Mouse (Mus musculus) heart, embryonic 13.5 days (tissue): Measurements from ENCODE around the gene Itga6. TPM values are rescaled to one million over a fixed set of nuclear protein-coding genes. Genes with fewer than 3 reads are reported as not detected.
"Not testable (repeated sequence)": the region's sequence is repeated elsewhere in the genome, so short reads cannot be mapped to it uniquely, and the experiment has no call there.

Experiments used
- ATAC-seq: fragments of 200-750 bp; cut with Nextera tagmentation; 2 replicates; pipeline ENCODE4 v1.8.0; 2017; ENCODE audit warnings: moderate TSS enrichment; ENCODE audit not compliant: insufficient number of reproducible peaks, low FRiP score, low TSS enrichment; ENCODE audit errors: extremely low read depth
- H3K27ac ChIP-seq: fragments of 300-500 bp; sonication (generic); replicated peaks from 2 replicates; pipeline ENCODE4 v1.5.1; 2015; ENCODE audit warnings: moderate library complexity, mild to moderate bottlenecking, inconsistent platforms
- H3K27me3 ChIP-seq: fragments of 300-500 bp; sonication (generic); replicated peaks from 2 replicates; pipeline ENCODE4 v1.6.1; 2015; ENCODE audit warnings: mild to moderate bottlenecking, inconsistent platforms
- H3K36me3 ChIP-seq: fragments of 300-500 bp; sonication (generic); 2 replicates; pipeline ENCODE4 v1.6.1; 2015; ENCODE audit warnings: mild to moderate bottlenecking, inconsistent platforms
- H3K4me1 ChIP-seq: fragments of 300-500 bp; sonication (generic); 2 replicates; pipeline ENCODE4 v1.6.1; 2015; ENCODE audit warnings: inconsistent platforms
- H3K4me2 ChIP-seq: fragments of 300-500 bp; sonication (generic); 2 replicates; pipeline ENCODE4 v1.6.1; 2015; ENCODE audit warnings: inconsistent platforms, mild to moderate bottlenecking, moderate library complexity
- H3K4me3 ChIP-seq: fragments of 300-500 bp; sonication (generic); 2 replicates; pipeline ENCODE4 v1.5.1; 2015; ENCODE audit warnings: moderate library complexity, mild to moderate bottlenecking, inconsistent platforms
- H3K9ac ChIP-seq: fragments of 300-500 bp; sonication (generic); 2 replicates; pipeline ENCODE4 v1.6.1; 2015; ENCODE audit warnings: inconsistent platforms, mild to moderate bottlenecking, moderate library complexity
- H3K9me3 ChIP-seq: fragments of 300-500 bp; sonication (generic); 2 replicates; pipeline ENCODE4 v1.6.1; 2016; ENCODE audit warnings: inconsistent platforms
- WGBS: fragments of 180-500 bp; shearing (Covaris S2); methylation state at CpG from one replicate; pipeline ENCODE4 v1.1.7; 2015; ENCODE audit warnings: mixed read lengths; 5-methylcytosine and 5-hydroxymethylcytosine counted together
- polyA plus RNA-seq: library from polyadenylated mRNA; unstranded; fragments of >200 nt; fragmentation: Nextera tagmentation; extraction: Ambion mirVana; gene quantifications from 2 replicates; pipeline ENCODE4 v1.2.1, GENCODE M21; 2015

Gene Itga6
- polyA plus RNA-seq, 1 experiment from 2014 or later = 65.8 TPM

DNA sequence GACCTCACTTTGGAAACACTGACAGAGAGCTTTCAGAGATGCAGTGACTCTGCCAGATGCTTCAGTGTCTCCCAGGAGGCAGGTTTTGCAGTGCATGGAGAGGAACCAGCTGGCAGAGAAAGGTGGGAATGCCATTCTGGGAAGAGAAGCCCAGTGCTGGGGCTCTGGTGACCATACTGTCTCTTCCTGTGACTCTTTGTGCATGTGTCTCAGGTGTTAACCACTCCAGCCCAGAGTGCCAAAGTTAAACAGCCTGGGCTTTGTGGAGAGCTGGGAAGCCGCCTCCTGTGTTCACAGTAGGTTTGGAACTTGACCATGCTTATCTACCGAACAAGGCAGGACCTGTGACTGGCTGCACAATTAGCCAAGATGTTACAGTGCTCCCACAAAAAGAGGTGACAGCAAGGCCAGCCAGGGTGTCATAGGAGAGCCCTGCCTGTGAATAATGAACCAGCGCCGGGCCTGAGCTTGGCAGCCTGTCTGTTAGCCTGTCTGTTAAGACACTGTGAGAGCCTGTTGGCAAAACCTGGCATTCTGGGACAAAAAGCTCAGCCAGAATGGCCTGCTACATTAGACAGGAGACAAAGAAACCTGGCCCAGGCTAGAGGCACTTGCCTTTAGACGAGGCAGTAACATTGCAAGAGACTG, 25.9 kb upstream of the Itga6 start:
- Histone ChIP-seq H3K9ac (no peak overlapping the region), H3K4me3 (no peak overlapping the region), H3K27me3 (no peaks in the 10 kb centered on the region), H3K27ac (no peak overlapping the region), H3K36me3 (no peaks in the 10 kb centered on the region), H3K4me2 (no peak overlapping the region), H3K9me3 (no peaks in the 10 kb centered on the region), H3K4me1 (peaks cover 26% of the 10 kb centered on the region)
- no peak for ATAC-seq
- 61% methylated on average over 5 of the region's 5 CpGs for WGBS

DNA sequence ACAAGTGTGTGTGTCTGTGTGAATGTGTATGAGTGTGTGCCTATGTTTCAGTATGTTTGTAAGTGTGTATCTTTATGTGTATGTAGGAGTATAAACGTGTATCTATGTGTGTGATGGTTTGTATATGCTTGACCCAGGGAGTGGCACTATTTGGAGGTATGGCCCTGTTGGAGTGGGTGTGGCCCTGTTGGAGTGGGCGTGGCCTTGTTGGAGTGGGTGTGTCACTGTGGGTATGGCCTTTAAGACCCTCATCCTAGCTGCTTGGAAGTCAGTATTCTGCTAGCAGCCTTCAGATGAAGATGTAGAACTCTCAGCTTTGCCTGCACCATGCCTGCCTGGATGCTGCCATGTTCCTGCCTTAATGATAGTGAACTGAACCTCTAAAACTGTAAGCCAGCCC, 24.9 kb upstream of the Itga6 start:
- WGBS = 62% methylated on average over 2 of the region's 2 CpGs
- H3K36me3 ChIP-seq, H3K4me2 ChIP-seq, H3K4me3 ChIP-seq, H3K9me3 ChIP-seq, H3K27ac ChIP-seq, H3K27me3 ChIP-seq, ATAC-seq, H3K9ac ChIP-seq: not testable (repeated sequence)
- peaks cover 36% of the 10 kb centered on the region for H3K4me1 ChIP-seq

DNA sequence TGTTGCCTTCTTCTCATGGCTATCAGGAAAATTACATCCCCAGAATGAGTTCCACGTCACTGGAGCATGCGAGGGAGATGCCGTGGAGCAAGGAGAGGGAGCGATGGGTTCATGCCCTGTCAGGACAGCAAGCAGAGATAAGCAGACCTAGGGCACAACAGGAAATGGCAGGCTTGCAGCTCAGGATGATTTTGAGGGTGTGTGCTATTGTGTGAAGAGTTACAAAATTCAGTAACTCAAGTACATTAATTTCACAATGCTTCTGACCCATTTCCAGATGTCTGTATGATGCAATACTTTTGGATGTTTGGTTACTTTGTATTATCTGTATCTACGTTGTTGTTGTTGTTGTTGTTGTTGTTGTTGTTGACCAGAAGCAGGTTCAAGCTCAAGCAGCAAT, 22.5 kb upstream of the Itga6 start:
- H3K36me3 ChIP-seq = no peaks in the 10 kb centered on the region
- 58% methylated on average over 5 of the region's 5 CpGs for WGBS
- no peak overlapping the region for H3K9ac ChIP-seq
- no peaks in the 10 kb centered on the region for H3K27me3 ChIP-seq
- no peaks in the 10 kb centered on the region for H3K9me3 ChIP-seq
- H3K27ac ChIP-seq = no peak overlapping the region
- no peak overlapping the region for H3K4me3 ChIP-seq
- no peak overlapping the region for H3K4me2 ChIP-seq
- peaks cover 52% of the 10 kb centered on the region for H3K4me1 ChIP-seq
- ATAC-seq = no peak

DNA sequence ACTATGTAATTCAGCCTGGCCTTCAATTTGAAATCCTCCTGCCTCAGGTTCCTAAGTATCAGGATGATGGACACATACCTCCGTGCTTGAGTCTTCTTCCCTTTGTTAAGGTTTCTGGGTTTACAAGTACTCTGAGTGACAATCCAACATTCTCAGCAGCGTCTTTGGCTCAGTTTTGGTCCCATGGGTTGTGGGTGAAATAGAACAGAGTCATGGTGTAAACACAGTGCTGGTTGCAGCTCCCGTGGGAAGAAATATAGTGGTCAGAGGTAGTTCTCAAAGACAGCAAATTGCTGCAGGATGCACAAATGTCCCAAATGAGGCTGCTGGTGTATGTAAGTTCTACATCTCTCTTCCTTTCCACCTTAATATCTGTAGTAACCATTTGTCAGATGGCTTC, 21.8 kb upstream of the Itga6 start:
- Histone ChIP-seq H3K4me2 (no peak overlapping the region), H3K36me3 (no peaks in the 10 kb centered on the region), H3K27me3 (no peaks in the 10 kb centered on the region), H3K9me3 (no peaks in the 10 kb centered on the region), H3K4me3 (no peak overlapping the region), H3K27ac (no peak overlapping the region), H3K9ac (no peak overlapping the region), H3K4me1 (peaks cover 59% of the 10 kb centered on the region)
- 67% methylated on average over 3 of the region's 3 CpGs for WGBS
- ATAC-seq = no peak

DNA sequence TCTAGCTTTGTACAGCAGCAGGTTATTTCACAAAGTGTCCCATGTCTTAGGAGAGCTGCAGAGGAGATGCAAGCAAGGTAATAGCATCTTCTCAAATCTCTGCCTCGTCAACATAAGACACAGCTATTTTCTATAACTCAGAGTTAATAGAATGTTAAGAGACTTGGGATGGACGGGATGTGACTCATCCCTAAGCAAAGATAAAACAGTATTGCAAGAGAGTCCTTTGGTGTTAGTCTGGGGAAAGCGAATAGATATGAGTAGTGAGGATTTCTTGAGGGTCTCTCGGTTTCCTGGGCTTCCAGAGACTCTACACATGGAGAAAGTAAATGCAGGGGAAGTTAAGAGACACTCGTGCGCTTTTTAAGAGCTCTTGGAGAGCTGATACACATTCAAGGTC, 21.4 kb upstream of the Itga6 start:
- WGBS = 23% methylated on average over 6 of the region's 6 CpGs
- peaks cover 61% of the 10 kb centered on the region for H3K4me1 ChIP-seq
- H3K4me2 ChIP-seq = no peak overlapping the region
- no peak overlapping the region for H3K4me3 ChIP-seq
- H3K9me3 ChIP-seq = no peaks in the 10 kb centered on the region
- no peaks in the 10 kb centered on the region for H3K27me3 ChIP-seq
- no peak overlapping the region for H3K9ac ChIP-seq
- H3K36me3 ChIP-seq = no peaks in the 10 kb centered on the region
- ATAC-seq = no peak
- H3K27ac ChIP-seq = no peak overlapping the region

DNA sequence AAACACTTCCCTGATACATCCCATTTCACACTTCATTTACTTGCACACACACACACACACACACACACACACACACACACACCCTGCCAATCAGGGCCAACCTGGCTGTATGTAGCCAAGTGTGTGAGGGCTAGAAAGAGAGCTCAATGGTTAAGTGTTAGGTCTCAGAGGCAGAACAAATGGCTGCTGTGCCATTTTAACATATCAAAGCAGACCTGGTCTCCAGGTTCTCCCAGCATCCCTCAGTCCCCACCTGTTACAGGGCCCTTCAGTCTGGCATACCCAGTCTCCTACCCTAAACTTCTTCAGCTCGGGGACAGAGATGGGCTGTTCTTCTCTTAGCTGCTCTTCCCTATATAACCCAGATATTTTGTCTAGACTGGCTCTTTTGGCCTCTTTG, 20.0 kb upstream of the Itga6 start:
- Histone ChIP-seq H3K9ac (no peak overlapping the region), H3K4me3 (no peak overlapping the region), H3K4me2 (no peak overlapping the region), H3K9me3 (no peaks in the 10 kb centered on the region), H3K27me3 (no peaks in the 10 kb centered on the region), H3K36me3 (no peaks in the 10 kb centered on the region), H3K4me1 (peaks cover 66% of the 10 kb centered on the region), H3K27ac (0 out of 2 replicates have a peak overlapping the region, but pooled peaks have one; percentile 8)
- no peak for ATAC-seq
- WGBS = 50% methylated on average over 1 of the region's 1 CpGs

DNA sequence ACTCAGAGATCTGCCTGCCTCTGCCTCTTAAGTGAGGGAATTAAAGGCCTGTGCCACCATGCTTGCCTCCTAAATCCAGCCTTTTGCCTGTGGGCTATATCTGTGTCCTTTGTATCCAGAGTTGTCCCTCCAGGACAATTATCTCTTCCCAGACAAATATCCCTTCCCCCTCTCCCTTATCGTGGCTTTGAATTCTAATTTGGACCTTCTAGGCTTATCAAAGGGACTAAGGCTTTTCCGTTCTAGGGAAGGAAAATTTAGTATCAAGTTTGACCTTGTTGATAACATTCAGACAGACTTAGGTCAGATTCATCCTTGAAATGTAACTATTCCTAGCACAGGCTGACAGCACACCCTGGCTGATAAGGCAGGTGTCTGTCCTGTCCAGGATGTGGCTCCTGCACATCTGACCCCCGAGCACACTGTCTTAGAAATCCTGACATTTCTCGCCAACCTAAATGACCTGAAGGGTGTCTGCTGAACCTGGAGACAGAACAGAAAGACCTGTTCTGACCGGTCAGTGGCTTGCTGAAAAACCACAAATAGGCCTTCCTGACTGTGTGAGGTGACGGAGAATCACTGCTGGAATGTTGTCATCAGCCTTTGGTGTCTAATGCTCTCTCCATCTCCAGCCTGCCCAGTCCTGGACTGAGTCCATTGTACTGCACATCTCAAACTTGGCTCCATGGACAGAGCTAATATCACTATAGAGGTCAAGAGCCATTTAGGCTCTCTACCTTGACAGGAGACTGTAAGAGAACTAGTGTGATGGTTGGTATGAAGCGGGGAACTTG, 18.3 kb upstream of the Itga6 start:
- H3K4me1 ChIP-seq = peaks cover 74% of the 10 kb centered on the region
- H3K27me3 ChIP-seq = no peaks in the 10 kb centered on the region
- H3K36me3 ChIP-seq = no peaks in the 10 kb centered on the region
- H3K27ac ChIP-seq = peak overlapping the region; percentile 65
- H3K9me3 ChIP-seq = no peaks in the 10 kb centered on the region
- H3K4me2 ChIP-seq = no peak overlapping the region
- ATAC-seq = peak; percentile 33; the same call in 1 of the 2 replicates
- H3K9ac ChIP-seq = no peak overlapping the region
- H3K4me3 ChIP-seq = no peak overlapping the region
- 32% methylated on average over 7 of the region's 7 CpGs for WGBS

DNA sequence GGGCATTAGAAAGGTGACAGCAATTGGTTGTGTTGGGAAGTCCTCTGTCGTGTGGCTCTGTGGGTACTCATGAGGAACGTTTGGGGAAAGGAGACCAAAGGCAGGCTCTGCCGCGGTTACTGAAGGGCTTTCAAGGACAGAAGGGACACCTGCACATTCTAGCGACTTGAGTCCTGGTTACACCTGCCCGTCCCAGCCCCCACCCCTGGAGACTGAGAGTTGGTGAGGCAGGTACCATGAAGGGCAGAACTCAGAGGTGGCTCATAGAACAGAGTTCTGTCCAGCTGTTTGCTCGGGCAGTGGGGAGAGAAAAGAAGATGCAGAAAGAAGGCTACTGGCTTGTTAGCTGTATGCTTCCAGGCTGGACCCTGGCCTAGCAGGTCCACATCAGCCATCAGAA, 17.1 kb upstream of the Itga6 start:
- ATAC-seq = no peak
- H3K36me3 ChIP-seq = no peaks in the 10 kb centered on the region
- H3K4me3 ChIP-seq = no peak overlapping the region
- no peaks in the 10 kb centered on the region for H3K9me3 ChIP-seq
- 67% methylated on average over 7 of the region's 7 CpGs for WGBS
- no peak overlapping the region for H3K9ac ChIP-seq
- no peaks in the 10 kb centered on the region for H3K27me3 ChIP-seq
- H3K4me1 ChIP-seq = peaks cover 70% of the 10 kb centered on the region
- peak overlapping the region; percentile 0; the same call in 1 of the 2 replicates for H3K4me2 ChIP-seq
- H3K27ac ChIP-seq = peak overlapping the region; percentile 60

DNA sequence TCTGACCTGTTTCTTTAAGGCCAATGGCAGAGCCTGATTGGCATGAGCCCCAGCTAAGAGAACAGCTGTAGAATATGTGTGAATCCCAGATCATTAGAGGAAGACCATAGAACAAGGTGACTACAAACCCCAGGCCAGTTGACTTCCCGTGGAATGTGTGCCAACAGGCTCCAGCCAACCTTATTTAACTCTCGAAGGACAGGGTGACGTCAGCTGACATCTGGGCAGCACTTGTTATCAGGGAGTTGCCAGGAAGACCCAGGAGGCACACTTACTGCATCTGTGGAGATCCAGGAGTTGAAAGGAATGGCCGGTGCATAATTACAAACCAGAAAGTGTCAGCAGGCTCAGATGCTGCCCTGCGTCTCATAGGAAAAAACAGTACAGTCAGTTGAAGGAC, 16.6 kb upstream of the Itga6 start:
- Histone ChIP-seq H3K4me1 (peaks cover 67% of the 10 kb centered on the region), H3K4me3 (no peak overlapping the region), H3K9me3 (no peaks in the 10 kb centered on the region), H3K4me2 (peak overlapping the region; percentile 0; the same call in 1 of the 2 replicates), H3K36me3 (no peaks in the 10 kb centered on the region), H3K9ac (no peak overlapping the region), H3K27ac (peak overlapping the region; percentile 60), H3K27me3 (no peaks in the 10 kb centered on the region)
- 18% methylated on average over 5 of the region's 5 CpGs for WGBS
- no peak for ATAC-seq

DNA sequence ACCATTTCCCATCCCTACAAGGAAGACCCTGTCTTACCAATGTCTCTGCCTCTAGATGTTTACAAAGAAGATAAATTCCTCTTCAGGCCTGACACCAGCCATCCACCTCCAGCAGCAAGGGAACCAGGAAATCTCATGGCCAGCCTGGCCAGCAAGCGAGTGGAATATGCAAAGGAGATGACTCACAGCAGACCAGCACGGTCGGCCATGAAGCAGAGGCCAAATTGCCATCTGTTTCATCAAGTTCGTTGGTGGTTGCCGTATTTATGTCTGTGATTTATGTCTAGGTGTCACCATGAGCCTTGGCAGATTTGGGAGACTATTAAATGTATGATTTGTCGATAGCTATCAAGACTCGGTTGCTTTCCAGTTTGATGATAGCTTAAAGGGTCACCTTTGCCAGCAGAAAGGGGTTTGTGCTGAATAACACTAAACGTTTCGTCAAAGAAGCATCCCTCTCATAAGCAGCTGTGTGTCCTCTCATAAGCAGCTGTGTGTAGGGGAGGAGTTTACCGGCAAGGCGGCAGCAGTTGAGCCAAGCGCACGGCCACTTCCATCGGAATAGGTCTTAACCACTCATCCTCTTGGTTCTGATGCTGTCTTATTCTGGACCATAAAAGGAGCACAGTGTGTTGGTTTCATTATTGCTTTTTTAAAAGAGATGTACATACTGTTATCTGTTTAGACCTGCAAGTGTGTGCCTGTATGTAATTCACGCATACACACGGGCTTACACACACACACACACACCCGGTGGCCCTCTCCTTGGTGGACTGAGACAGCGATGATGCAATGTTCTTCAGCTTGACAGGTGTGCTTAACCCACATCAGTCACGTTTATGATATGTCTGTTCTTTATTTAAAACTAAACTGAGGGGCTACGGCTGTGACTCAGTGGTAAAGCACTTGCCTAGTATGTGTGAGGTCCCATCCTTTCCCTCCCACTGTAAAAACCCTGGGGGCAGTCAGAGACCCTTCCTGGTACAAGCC, 14.5 kb upstream of the Itga6 start:
- Histone ChIP-seq H3K4me1 (peaks cover 50% of the 10 kb centered on the region), H3K27me3 (no peaks in the 10 kb centered on the region), H3K9ac (no peak overlapping the region), H3K9me3 (no peaks in the 10 kb centered on the region), H3K4me3 (no peak overlapping the region), H3K36me3 (no peaks in the 10 kb centered on the region), H3K27ac (no peak overlapping the region), H3K4me2 (no peak overlapping the region)
- ATAC-seq = no peak
- WGBS = 72% methylated on average over 20 of the region's 20 CpGs

DNA sequence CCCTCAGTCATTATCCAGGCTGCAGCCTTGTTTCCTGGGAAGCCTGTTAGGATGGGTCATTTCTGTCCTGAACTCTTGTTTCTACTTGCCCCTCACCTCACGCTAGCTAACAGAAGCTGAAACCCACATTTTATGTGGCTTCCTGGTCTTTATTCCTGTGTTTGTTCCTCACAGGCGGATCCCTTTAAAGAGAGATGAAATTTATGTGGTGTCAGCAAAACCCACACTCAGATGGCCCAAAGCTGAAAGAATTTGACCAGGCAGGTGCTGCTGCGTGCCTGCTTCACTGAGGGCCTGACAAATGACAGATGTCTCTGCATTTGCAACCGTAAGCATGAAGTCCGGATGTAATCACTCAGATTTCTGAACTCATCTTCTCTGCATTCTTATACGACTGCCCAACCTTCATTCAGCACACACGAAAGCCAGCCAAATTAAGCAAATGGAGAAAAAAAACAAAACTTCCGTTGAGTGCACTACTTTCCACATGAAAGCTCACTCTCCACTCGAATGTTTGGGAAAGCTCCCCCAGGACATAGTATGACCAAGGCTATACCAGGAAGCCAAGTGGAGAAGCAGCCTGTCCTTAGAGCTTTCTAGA, 10.5 kb upstream of the Itga6 start:
- ATAC-seq = no peak
- H3K9me3 ChIP-seq = no peaks in the 10 kb centered on the region
- WGBS = 57% methylated on average over 9 of the region's 9 CpGs

More for the DNA sequence above, 10.5 kb upstream of the Itga6 start:
- Histone ChIP-seq H3K27ac (no peak overlapping the region), H3K4me2 (no peak overlapping the region), H3K36me3 (no peaks in the 10 kb centered on the region), H3K4me1 (peaks cover 28% of the 10 kb centered on the region), H3K27me3 (no peaks in the 10 kb centered on the region), H3K4me3 (no peak overlapping the region), H3K9ac (no peak overlapping the region)
